Mouse (Mus musculus) lung, postnatal 14 days (tissue): ENCODE results near the gene Scfd2.

Experiments
- DNase-seq: peaks from one replicate; pipeline ENCODE4 v3.0.0; 2021

Gene Scfd2

DNA sequence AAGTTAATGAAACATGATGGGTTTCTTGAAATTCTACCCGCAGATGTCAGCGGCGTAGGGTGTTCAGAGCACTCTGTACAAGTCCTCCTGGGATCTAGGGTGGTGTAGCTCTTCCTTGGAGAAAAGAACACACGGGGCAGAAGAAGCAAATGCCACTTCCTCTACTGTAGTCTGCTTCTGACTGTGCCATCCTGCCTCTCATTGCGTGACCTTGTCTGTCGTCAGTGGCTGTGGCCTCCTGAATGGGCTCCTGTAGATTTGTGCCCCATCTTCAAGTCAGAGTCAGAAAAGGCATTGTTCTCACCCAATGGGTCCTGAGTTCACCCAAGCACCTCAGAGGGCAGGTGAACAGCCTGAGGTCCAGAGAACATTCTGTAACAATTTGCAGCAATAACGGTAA lies 367.0 kb downstream of the Scfd2 start:
- DNase-seq, result no peak

DNA sequence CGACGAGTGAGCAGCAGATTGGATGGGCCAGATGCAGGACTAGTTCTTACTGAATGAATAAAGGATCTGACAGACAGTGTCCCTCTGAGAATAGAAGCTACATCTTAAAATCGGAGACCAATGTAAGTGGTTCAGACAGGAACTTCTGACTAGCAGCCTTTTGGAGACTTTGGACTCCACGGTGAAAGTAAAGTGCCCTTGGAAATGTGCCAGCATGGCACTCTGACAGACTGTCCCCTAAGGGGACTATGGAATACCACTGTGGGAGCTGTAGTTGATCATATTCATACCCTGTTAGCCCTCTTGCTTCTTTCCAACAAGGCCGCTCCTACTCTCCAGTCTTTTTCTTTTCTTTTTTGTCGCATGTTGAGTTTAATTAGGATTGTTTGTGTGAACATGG lies 368.4 kb downstream of the Scfd2 start:
- no peak for DNase-seq

DNA sequence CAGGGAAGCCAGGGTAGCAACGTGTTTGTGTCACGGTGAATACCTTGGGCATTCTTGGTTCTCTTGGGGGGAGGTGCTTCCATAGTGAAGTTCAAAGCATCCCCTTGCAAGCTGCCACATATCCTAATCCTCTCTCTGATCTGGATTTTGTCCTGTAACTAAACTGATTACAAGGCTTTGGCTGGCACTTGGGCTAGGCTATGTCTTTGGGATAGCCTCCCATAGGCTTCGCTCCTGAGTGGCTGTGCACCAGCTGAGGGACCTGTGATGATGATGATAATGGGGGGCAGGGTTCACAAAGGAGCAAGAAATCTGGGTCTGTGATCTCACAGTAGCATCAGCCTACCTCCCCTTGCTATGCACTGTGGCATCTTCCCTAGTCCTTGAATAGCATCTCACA lies 369.5 kb downstream of the Scfd2 start:
- DNase-seq, result no peak

DNA sequence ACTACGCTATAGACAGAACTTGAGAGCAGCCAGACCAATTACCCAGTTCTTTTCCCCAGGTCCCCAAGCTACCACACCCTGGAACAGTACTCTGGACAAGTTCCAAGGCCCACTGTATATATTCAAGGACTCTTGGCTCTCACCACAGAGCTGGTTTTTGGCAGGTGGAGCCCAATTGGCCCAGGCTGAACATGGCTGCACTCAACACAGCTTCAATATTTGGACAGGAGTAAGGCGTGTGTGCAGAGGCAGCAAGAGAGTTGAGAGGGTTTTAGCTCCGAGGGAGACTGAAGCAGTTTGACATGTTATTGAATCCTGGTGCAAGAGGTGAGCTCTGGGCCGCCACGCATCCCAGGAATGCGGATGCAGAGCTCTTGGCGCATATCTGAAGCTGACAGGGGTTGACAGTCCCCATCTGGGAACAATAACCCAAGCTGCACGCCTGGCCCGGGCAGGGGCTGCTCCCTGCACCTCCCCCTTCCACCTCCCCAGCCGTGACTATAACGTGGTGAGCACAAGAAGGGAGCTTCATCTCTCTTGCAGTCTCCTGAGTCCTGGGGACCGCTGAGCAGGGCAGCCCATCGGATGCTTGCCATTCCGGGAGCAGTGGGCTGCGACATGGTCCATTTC lies 370.1 kb downstream of the Scfd2 start:
- DNase-seq, result peak; percentile 75

DNA sequence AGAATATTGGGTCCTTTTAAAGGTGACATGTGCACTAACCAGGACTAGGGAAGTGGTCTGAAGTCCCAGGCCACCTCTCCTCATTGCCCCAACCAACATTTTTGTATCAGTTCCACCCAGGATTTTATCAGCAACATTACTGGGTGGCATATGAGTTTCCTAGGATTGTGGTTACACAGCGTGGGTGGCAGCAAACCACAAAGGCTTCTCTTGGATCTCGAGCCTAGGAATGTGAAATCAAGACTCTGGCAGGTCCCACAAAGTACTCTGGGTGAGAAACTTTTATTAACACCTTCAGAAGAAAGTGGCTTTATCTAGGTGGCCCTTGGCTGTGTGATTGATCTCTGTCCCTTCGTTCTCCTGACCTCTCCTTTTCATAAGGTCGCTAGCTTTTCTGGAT lies 371.2 kb downstream of the Scfd2 start:
- DNase-seq, result no peak

DNA sequence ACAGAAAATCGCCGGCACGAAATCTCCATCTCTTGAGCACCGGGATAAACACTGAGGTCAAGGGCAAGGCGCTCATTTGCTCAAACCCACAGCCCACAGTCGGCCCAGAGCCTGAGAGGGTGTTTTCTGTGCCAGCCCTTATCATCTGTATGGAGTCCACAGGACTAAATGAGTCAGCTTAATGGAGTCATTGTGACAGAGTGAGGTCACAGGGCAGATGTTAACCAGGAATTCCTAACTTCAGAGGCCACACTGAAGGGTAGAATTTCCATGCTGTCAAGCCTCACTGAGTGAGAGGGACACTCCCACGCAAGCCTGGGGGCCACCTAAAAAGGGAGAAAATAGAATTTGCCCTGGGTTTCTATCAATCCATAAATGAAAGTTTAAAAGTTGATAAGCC lies 371.7 kb downstream of the Scfd2 start:
- DNase-seq, result no peak

DNA sequence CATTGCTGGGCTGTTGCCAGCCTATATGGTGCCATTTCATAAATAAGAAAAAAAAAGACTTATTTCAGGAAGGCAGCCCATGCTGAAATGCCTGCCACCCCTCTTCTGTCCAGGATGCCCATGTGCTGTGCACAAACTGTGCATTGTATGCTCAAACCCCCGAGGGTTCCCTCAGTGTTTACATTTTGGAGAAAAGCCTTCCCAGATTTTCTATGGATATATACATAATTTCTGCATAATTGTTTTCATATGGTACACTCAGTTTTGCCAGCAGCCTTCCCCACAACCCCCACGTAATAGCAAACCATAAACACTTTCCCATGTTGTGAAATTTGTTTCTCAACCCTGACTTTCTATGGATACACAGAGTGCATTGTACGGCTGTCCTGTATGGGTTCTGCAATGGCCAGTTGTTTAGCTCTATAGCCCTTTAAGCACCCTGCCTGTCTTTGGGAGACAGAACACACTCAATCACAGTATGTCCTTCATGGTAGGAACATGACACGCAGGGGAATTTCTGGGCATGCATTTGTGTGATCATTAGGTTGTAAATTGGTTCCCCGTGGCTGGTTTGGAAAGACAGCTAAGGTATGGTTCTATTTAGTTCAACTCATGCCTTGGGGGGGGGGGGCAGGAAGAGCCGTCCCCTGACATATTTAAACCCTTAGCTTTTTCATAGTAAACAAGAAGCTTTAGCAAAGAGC lies 372.5 kb downstream of the Scfd2 start:
- DNase-seq, result no peak

DNA sequence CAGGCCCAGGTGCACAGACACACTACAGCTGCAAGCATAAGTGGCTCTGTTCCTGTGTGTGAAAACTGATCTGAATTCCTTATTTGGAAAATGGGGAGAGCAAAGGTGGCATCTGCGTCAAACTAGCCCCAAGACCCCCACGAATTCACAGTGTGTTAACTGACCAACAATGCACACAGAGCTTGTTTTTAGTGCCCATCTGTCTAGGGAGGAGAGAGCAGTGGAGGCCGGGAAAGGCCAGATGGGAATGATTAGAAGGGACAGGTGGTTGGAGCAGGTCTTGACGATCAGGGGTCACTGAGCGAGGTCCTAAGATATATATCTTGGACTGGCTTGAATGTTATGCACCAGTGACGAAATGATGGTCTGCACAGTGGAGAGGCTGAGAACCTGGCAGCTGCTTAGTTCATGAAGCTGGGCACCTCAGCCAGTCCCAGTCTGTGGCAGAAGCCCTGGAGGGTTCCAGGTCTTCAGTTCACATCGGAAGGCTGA lies 375.7 kb downstream of the Scfd2 start:
- DNase-seq, result no peak
